Mouse (Mus musculus) T-helper 2 cell (primary cell): Measurements from ENCODE around the gene Sox8.

Source experiments
- in situ Hi-C: fragments of 300-600 bp; cut with MboI, MseI; formaldehyde crosslinking; loops from one replicate; pipeline ENCODE4 v1.15.1; 2025; ENCODE audit warnings: high pct_unique_total_duplicates

Sox8 gene

GRCm38 (mm10) chr17:25579332-25580047 lies 9.0 kb upstream of the Sox8 start:
- in situ Hi-C loops: no loop called here

- in situ Hi-C loops: no loop called here
These were observed 8.4 kb upstream of the Sox8 start, which contains the start of gene Lmf1 for GRCm38 (mm10) chr17:25578920-25579319. TSS of gene Lmf1 (plus strand) at chr17:25579085.

GRCm38 (mm10) chr17:25577702-25578101 lies 7.2 kb upstream of the Sox8 start:
- in situ Hi-C loops: no loop called here

- in situ Hi-C loops: no loop called here
These were observed 6.8 kb upstream of the Sox8 start for GRCm38 (mm10) chr17:25577263-25577662.

- in situ Hi-C loops: no loop called here
These were observed 5.5 kb upstream of the Sox8 start for GRCm38 (mm10) chr17:25576034-25576433.

GRCm38 (mm10) chr17:25575208-25575971 lies 4.9 kb upstream of the Sox8 start:
- in situ Hi-C loops: no loop called here

- in situ Hi-C loops: no loop called here
These were observed 951 bp upstream of the Sox8 start for GRCm38 (mm10) chr17:25571453-25571820.

GRCm38 (mm10) chr17:25569833-25570647 lies 446 bp downstream of the Sox8 start:
- in situ Hi-C loops: loop anchor here (5.0 kb wide), 1 partner anchor 127 kb away; no protein-coding TSS in a partner anchor

GRCm38 (mm10) chr17:25568880-25569279 lies 1.6 kb downstream of the Sox8 start:
- in situ Hi-C loops: loop anchor here (5.0 kb wide), 1 partner anchor 128 kb away; no protein-coding TSS in a partner anchor

GRCm38 (mm10) chr17:25568206-25568605 lies 2.3 kb downstream of the Sox8 start:
- in situ Hi-C loops: loop anchor here (5.0 kb wide), 1 partner anchor 129 kb away; no protein-coding TSS in a partner anchor

- in situ Hi-C loops: loop anchor here (5.0 kb wide), 1 partner anchor 130 kb away; no protein-coding TSS in a partner anchor
These were observed 2.7 kb downstream of the Sox8 start for GRCm38 (mm10) chr17:25567745-25568144.

- in situ Hi-C loops: loop anchor here (5.0 kb wide), 1 partner anchor 130 kb away; no protein-coding TSS in a partner anchor
These were observed 3.2 kb downstream of the Sox8 start for GRCm38 (mm10) chr17:25567261-25567660.

GRCm38 (mm10) chr17:25565860-25566600 lies 4.5 kb downstream of the Sox8 start:
- in situ Hi-C loops: loop anchor here (5.0 kb wide), 1 partner anchor 131 kb away; no protein-coding TSS in a partner anchor

GRCm38 (mm10) chr17:25565244-25565643 lies 5.2 kb downstream of the Sox8 start:
- in situ Hi-C loops: loop anchor here (5.0 kb wide), 1 partner anchor 132 kb away; no protein-coding TSS in a partner anchor

GRCm38 (mm10) chr17:25564481-25564880 lies 6.0 kb downstream of the Sox8 start:
- in situ Hi-C loops: no loop called here

- in situ Hi-C loops: no loop called here
These were observed 9.1 kb downstream of the Sox8 start for GRCm38 (mm10) chr17:25561223-25562028.

GRCm38 (mm10) chr17:25560554-25561222 lies 9.8 kb downstream of the Sox8 start:
- in situ Hi-C loops: no loop called here

GRCm38 (mm10) chr17:25559634-25560033 lies 10.9 kb downstream of the Sox8 start:
- in situ Hi-C loops: no loop called here

GRCm38 (mm10) chr17:25556630-25557354 lies 13.7 kb downstream of the Sox8 start:
- in situ Hi-C loops: no loop called here
